Mouse (Mus musculus): ENCODE measurements around the gene Arxes2.

Arxes2 gene

DNA sequence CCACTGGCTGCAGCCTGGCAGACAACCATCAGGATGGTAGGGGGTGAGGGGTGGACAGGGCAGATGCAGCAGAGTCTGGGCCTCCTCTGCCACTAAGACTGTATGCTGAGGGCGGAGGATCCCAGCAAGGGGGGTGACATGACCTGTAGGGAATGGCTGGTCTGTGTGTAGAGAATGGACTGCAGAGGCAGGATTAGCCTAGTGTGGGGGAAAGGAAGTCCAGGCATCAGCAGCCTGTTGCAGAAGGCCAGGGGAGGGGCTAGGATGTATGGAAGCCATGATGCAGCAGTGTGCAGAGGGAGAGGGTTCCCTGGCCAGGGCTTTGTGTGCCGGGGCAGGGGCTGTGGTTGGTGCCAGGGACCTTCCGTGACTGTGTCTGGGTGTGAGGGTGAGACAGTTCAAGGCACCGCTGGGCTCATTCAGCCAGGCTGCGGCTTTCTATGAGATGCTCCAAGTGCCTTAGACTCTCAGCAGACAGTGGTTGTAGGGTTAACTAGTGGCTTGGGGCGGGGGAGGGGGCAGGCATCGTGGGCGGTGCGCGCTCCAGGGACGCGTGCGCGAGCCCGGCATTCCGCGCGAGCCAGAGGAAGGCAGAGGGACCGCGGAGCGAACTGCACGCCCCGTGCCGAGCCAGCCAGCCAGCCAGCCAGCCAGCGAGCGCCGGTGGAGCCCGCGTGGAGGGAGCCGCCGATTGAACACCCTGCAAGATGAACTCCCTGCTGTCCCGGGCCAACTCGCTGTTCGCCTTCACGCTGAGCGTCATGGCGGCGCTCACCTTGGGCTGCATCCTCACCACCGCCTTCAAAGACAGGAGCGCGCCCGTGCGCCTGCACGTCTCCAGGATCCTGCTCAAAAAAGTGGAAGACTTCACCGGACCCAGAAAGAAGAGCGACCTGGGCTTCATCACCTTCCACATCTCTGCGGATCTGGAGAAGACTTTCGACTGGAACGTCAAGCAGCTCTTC lies 39.5 kb downstream of the Arxes2 start, which contains the start of gene Arxes1:
Arxes1 (plus strand) TSS at position 569 of the 965 bp plus-strand sequence.
- peak; percentile 6 for DNase-seq (ENCODE audit: low read depth, low spot score)

- DNase-seq (ENCODE audit: low read depth, low spot score), result no peak
Observed at GRCm38 (mm10) chrX:136043726-136044125, 50.1 kb downstream of the Arxes2 start.
